Mouse (Mus musculus) brain, embryonic 14.5 days (tissue): ENCODE results near the gene Mpp2.

Source experiments
- CTCF ChIP-seq: fragments of 200-500 bp; IDR thresholded peaks from 2 replicates; pipeline ENCODE4 v1.5.1; 2012; ENCODE audit warnings: inconsistent platforms, mild to moderate bottlenecking, moderate library complexity, borderline replicate concordance; ENCODE audit not compliant: insufficient read depth, insufficient read length; ENCODE audit errors: extremely low read depth
- POLR2A ChIP-seq: fragments of 200-500 bp; IDR thresholded peaks from 2 replicates; pipeline ENCODE4 v1.6.1; 2012; ENCODE audit warnings: mild to moderate bottlenecking, inconsistent platforms, borderline replicate concordance; ENCODE audit not compliant: poor library complexity, insufficient read depth, insufficient read length, severe bottlenecking; ENCODE audit errors: extremely low read depth

- TF ChIP-seq CTCF (peak; percentile 71), POLR2A (no peak)
These were observed 34.5 kb downstream of the Mpp2 start for GRCm38 (mm10) chr11:102053847-102054246.
